Mouse (Mus musculus): ENCODE results near the gene Mcam.

Gene Mcam

DNA sequence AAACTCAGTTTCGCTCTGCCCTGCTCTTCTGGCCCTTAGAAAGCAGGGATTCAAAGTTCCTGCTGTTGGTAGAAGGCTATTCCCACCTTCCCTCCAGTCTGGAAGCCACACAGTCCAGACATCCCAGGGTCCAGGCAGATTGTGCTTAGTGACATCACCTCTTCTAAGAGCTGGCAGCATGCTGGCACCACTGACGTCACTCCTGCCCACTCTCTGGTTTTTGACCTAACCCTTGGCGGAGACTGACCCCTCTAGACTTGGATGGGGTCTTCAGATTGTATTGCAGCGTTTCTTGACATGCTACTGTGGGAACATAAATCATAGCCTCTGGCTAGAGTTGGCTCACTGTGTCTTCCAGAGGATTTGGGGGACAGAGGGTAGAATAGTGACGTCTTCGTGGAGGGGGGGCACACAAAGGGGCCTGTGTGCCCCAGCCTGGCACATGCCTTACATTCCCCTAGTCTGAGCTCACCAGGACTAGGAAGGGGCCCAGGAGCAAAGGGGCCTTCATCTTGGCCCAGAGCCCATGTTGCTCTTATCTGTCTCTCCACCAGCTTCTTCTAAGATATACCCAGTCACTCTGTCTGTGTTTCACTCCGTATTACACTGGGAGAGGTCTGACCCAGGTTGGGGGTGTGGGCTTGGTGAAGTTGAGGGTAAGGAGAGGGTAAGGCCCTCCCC is 1.6 kb downstream of the Mcam start:
- DNase-seq (ENCODE audit: low read depth, low spot score), result no peak

DNA sequence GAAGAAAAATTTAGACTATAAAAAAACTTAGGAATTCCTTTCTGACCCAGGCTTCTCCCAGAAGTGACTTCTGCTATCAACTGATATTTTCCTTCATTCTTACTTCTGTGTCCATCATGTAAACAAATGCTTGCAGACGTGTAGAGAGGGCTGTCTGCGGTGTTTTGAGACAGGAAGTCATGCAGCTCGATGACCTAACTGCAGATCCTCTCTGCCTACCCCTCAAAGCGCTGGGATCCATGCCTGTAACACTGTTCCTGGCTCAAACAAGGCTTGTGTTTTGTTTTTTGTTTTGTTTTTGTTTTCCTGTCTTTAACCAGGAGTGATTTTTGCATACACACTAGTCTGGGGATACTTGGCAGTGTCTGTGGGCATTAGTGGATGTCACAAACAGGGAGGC is 3.6 kb downstream of the Mcam start:
- DNase-seq (ENCODE audit: low read depth, low spot score), result no peak

GRCm38 (mm10) chr9:44141951-44142350 is 7.7 kb downstream of the Mcam start:
- no peak for DNase-seq (ENCODE audit: low read depth, low spot score)

- DNase-seq (ENCODE audit: low read depth, low spot score), result no peak
Measured at GRCm38 (mm10) chr9:44143421-44143820, 9.2 kb downstream of the Mcam start.

- no peak for DNase-seq (ENCODE audit: low read depth, low spot score)
Measured at GRCm38 (mm10) chr9:44144023-44144717, 9.9 kb downstream of the Mcam start.

GRCm38 (mm10) chr9:44144718-44145060 is 10.4 kb downstream of the Mcam start:
- DNase-seq (ENCODE audit: low read depth, low spot score), result no peak

DNA sequence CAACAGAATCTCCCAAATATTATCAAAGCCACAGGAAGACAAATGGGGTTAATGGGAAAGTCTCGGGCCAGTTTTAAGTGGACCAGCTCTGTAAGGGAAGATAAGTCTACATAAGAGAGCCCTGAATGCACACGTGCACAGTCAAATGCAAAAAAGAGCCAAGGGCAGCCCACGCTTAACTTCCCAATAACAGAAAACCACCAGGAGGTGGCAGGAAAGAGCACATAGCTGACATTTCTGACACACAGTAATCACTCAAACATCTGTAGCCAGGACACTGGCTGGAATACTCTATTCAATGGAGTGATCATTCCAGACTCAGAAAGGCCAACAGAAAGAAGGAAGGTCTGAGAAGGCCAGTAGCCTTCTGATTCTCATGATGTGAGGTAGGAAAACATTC is 13.0 kb downstream of the Mcam start:
- no peak for DNase-seq (ENCODE audit: low read depth, low spot score)

GRCm38 (mm10) chr9:44159886-44160285 is 25.6 kb downstream of the Mcam start:
- no peak for DNase-seq (ENCODE audit: low read depth, low spot score)

GRCm38 (mm10) chr9:44168931-44169330 is 34.7 kb downstream of the Mcam start:
- no peak for DNase-seq (ENCODE audit: low read depth, low spot score)

GRCm38 (mm10) chr9:44170691-44171151 is 36.5 kb downstream of the Mcam start:
- no peak for DNase-seq (ENCODE audit: low read depth, low spot score)

DNA sequence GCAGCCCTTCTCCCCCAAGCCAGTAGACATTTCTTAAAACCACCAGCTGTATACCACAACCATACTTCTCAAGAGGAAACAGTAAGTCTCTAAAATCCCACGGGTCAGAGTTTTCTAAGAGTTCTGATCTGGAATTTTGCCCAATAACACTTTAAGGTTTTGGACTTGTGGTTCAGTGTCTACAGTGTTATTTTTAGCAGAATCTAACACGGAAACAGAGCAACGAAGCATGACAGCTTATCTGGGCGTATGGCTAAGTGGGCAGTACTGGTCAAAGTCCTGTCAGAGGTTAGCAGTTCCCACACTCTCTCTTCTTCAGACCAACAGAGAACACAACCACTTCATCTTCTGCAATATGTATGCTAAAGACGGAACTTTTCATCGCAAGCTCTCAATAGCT is 41.3 kb downstream of the Mcam start:
- DNase-seq (ENCODE audit: low read depth, low spot score), result no peak

GRCm38 (mm10) chr9:44175957-44176356 is 41.7 kb downstream of the Mcam start:
- DNase-seq (ENCODE audit: low read depth, low spot score), result no peak

GRCm38 (mm10) chr9:44177405-44177804 is 43.1 kb downstream of the Mcam start:
- no peak for DNase-seq (ENCODE audit: low read depth, low spot score)

- DNase-seq (ENCODE audit: low read depth, low spot score), result peak; percentile 5
Measured at GRCm38 (mm10) chr9:44178389-44178788, 44.1 kb downstream of the Mcam start.

- no peak for DNase-seq (ENCODE audit: low read depth, low spot score)
Measured at GRCm38 (mm10) chr9:44178811-44179210, 44.5 kb downstream of the Mcam start.

DNA sequence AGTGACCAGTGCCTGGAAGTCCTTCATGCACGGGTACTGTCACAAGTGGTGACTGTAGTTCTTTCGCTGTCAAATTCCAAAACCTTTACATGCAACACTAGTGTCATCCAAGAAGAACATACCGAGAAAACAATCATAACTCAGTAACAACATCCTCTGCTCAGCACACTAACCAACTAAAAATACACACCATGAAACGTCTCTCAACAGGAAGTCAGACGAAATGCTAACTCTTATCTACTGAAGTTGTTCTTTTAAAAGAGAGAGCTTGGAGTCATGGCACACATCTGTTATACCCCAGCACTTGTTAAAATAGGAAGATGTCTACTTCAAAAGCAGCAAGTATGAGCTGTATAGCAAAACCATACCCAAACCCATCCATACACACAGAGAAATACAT is 47.3 kb downstream of the Mcam start:
- no peak for DNase-seq (ENCODE audit: low read depth, low spot score)

DNA sequence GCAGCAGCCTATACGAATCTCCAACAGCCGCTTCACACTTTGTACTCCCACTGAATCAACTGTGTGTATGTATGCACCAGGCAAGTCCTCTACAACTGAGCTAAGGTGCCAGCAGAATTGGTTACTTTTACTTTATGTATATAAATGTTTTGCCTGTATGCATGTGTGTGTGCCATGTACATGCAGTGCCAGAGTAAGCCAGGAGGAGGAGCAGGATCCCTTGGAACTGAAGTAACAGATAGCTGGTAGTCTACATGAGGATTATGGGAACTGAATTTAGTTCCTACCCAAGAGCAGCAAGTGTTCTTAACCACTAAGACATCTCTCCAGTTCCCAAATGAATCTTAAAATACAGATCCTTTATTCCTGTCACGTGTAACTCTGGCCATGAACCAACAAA is 48.0 kb downstream of the Mcam start:
- no peak for DNase-seq (ENCODE audit: low read depth, low spot score)

DNA sequence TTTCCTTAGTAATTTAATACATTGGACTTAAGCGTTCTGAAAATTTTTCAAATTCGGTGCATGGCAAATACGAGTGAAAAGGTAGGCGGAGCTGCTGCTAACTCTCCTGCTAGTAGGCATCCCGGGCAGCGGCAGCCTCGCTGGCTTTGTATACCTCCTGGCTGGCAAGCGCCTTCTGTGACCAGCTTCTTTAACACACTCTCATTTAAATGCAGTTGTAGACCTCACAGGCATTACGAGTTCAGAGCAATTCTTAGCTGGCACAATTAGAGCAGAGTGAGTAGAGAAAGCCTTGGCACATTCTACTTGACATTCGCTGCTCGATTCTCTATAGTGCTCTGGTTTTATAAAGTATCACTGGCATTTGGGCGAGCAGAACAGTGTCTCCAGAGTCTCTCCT is 54.0 kb downstream of the Mcam start:
- no peak for DNase-seq (ENCODE audit: low read depth, low spot score)

GRCm38 (mm10) chr9:44191166-44191565 is 56.9 kb downstream of the Mcam start:
- no peak for DNase-seq (ENCODE audit: low read depth, low spot score)

DNA sequence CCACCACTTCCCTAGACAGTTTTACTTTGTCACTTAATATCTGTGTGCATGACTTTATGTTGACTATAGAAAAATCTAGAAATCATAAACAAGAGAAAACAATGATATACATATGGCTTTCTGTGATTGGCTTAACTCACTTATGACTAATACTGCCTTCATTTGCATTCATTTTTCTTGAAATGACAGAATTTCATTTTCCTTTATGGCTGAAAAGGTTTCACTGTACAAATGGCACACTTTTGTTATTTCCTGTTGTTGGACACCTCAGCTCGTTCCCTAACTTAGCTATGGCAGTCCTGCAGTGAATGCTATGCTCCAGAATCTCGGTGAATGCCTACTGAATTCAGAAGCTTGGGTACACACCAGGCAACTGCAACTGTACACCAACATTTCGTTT is 58.0 kb downstream of the Mcam start:
- no peak for DNase-seq (ENCODE audit: low read depth, low spot score)

Measured in embryo, embryonic 11.5 days (tissue).